Mouse (Mus musculus) cortical plate, adult 2 months (tissue): Measurements from ENCODE around the gene Sec24b.

Experiments used
- CTCF ChIP-seq: fragments of 200-500 bp; IDR thresholded peaks from 2 replicates; pipeline ENCODE4 v1.5.1; 2011; ENCODE audit warnings: mild to moderate bottlenecking, control low read depth, low read length; ENCODE audit not compliant: insufficient read depth; ENCODE audit errors: extremely low read depth
- POLR2A ChIP-seq: fragments of 200-500 bp; IDR thresholded peaks from 2 replicates; pipeline ENCODE4 v1.6.1; 2011; ENCODE audit warnings: mild to moderate bottlenecking, low read length, control low read depth; ENCODE audit not compliant: insufficient read depth; ENCODE audit errors: extremely low read depth

DNA sequence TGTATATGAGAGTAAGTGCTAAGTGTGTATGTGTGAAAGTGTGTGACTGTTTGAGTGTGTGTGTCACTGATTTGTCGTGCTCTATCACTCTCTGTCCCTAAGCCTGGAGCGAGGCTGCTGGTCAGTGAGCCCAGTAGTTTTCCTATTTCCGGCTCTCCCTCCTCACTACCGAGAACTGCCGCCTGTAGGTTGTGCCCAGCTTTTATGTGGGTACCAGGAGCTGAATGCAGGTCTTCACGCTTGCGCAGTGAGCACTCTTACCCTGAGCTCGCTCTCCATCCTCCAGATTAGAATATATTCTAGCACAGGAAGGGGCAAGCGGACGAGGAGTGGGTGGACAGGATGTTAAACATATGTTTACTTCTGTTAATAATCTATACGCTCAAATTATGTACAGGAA is 60.4 kb downstream of the Sec24b start:
- TF ChIP-seq POLR2A (no peak), CTCF (no peak)
